Mouse (Mus musculus): Measurements from ENCODE around the gene Oas1h. TPM values are rescaled to one million over a fixed set of nuclear protein-coding genes. Genes with fewer than 3 reads are reported as not detected.
"Not testable (repeated sequence)": the region's sequence is repeated elsewhere in the genome, so short reads cannot be mapped to it uniquely, and the experiment has no call there.

Oas1h gene
- polyA plus RNA-seq, 1 experiment from 2014 or later: not detected

DNA sequence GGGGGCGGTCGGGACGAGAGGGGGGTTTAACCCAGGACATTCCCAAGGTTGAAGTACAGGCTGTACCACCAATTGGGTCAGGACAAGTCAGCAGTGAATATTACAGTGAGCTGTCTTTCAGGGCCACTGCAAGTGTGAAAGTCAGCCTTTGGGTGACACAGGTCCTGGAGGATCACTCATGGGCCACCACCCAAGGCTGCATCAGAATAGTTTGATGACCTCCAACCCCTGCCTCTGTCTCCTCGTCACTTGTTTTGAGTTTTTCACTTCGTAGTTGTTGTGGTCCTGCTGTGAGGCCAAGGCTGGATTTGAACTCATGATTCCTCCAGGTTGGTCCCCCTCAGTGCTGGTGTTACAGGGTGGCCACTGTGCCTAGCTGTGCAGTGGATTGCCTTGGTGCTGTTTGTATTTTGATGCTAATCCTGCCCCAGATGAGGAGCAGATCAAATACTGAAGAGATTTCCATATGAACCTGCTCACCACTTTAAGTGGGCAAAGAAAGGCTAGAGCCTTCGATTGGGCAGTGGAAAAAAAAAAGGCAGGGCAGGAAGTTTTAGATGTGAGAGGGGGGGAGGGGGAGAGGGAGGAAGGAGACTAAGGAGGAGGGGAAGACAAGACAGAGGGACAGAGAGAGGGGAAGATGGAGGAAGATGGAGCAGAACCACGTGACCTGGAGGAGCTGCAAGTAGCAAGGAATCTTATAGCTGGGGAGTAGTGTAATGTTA is 47.1 kb downstream of the Oas1h start:
- no peaks in the 10 kb centered on the region for H3K27me3 ChIP-seq
- no peak for ATAC-seq (ENCODE audit: low FRiP score)
- no peak overlapping the region for H3K9ac ChIP-seq
- H3K4me3 ChIP-seq: no peak overlapping the region
- WGBS: 39% methylated on average over 7 of the region's 7 CpGs
- H3K4me2 ChIP-seq (replicated peaks): no peak overlapping the region
- no peaks in the 10 kb centered on the region for H3K4me1 ChIP-seq
- H3K36me3 ChIP-seq: no peaks in the 10 kb centered on the region
- no peak overlapping the region for H3K27ac ChIP-seq
- no peaks in the 10 kb centered on the region for H3K9me3 ChIP-seq (replicated peaks)

DNA sequence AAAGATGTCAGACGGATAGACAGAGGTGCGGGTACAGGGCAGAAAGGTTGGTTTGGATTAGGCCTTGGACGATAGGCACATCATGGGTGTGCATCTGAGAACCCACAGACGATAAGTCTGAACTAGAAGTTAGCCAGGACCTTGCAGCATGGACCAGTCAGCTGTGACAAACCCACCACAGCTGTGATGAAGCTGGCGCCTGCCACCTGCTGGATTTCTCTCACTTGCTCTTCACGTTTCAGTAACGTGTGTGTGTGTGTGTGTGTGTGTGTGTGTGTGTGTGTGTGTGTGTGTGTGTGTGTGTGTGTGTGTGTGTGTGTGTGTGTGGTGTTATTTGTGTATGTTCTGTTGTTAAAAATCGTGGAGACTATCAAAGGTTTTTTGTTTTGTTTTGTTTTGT is 53.0 kb downstream of the Oas1h start, which contains the start of gene Oas1d:
Gene Oas1d, plus strand, starts transcription at position 333 of the 400 bp plus-strand sequence.
- H3K36me3 ChIP-seq; H3K4me3 ChIP-seq; H3K27me3 ChIP-seq; H3K4me2 ChIP-seq (replicated peaks); H3K27ac ChIP-seq; H3K9me3 ChIP-seq (replicated peaks); ATAC-seq (ENCODE audit: low FRiP score); H3K4me1 ChIP-seq; H3K9ac ChIP-seq: not testable (repeated sequence)
- 54% methylated on average over 8 of the region's 8 CpGs for WGBS

DNA sequence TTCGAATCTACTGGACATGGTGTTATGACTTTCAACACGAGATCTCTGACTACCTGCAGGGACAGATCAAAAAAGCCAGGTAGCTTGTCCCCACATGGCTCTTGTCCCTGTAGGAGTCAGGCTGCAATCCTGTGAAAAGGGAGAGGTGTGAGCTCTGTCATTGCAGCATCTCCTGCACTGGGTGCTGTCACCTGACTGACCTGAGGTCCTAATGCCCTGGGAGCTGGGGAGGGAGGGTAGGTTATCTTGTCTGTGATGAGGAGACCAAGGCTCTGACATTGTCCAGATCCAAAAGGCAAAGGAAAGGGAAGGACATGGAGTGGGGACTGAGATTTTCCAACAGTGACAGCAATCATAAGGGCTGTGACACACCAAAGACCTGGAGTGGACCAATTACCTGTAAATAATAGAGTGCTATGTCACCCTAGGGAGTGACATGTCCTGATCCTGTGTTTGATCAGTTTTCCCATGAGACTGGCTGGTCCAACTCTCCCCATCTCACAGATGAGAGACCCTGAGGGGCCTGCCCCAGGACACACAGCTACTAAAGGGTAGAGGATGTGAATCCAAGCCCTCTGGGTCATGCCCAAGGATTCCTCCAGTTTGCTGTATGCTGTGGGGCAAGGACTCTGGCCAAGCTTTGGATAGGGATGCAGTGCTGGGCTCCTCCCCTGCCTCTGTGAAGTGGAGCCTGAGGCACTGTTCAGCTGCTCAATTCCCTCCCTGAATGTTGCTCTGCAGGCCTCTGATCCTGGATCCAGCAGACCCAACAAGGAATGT is 58.1 kb downstream of the Oas1h start:
- H3K27ac ChIP-seq: not testable (repeated sequence)

DNA sequence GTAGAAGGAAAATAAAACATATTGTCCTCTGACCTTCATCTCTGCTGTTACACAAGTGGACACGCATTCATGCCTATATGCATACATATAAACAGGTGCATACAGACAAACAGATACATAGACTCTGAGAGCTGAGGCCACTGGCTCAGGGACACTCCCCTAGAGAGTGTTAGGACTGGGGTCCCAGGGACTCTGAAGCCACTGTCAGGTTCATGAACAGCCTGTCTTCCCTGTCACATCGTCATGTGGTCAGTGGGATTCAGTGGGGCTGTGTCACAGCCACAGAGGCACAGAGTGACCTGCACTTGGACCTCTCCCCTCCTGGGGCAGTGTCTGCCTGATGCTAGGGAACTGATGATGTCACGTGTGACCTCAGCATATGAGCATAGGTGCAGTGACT is 59.1 kb downstream of the Oas1h start:
- Histone ChIP-seq H3K4me2 (replicated peaks) (no peak overlapping the region), H3K9ac (no peak overlapping the region), H3K4me1 (no peaks in the 10 kb centered on the region), H3K27me3 (no peaks in the 10 kb centered on the region), H3K36me3 (no peaks in the 10 kb centered on the region), H3K9me3 (replicated peaks) (no peaks in the 10 kb centered on the region), H3K27ac (no peak overlapping the region), H3K4me3 (no peak overlapping the region)
- WGBS: 77% methylated on average over 3 of the region's 3 CpGs
- ATAC-seq (ENCODE audit: low FRiP score): no peak

More for the DNA sequence above, 58.1 kb downstream of the Oas1h start:
- H3K4me3 ChIP-seq; ATAC-seq (ENCODE audit: low FRiP score); H3K9ac ChIP-seq; H3K4me1 ChIP-seq; H3K9me3 ChIP-seq (replicated peaks); H3K4me2 ChIP-seq (replicated peaks); H3K36me3 ChIP-seq; H3K27me3 ChIP-seq: not testable (repeated sequence)
- 75% methylated on average over 2 of the region's 2 CpGs for WGBS

Small RNA genes within 50 kb of the gene (microRNA-seq; reads per million reads assigned to microRNA genes)
- not detected for gene Gm22907

Other genes with a start within 250 kb of the Oas1h start
- 16.8 and 19.2 TPM in 2 replicates for gene Rita1, start 248.8 kb upstream of the Oas1h start, polyA plus RNA-seq (2016; fragmentation: Nextera tagmentation; extraction: Ambion mirVana)
- 53.2 and 53.6 TPM in 2 replicates for gene Ddx54, start 248.7 kb upstream of the Oas1h start, polyA plus RNA-seq (2016; fragmentation: Nextera tagmentation; extraction: Ambion mirVana)
- gene Cfap73, start 227.2 kb upstream of the Oas1h start, polyA plus RNA-seq (2016; fragmentation: Nextera tagmentation; extraction: Ambion mirVana): 0.56 and 0.77 TPM in 2 replicates
- gene Rasal1, start 212.6 kb upstream of the Oas1h start, polyA plus RNA-seq (2016; fragmentation: Nextera tagmentation; extraction: Ambion mirVana): 0.06 and 0.38 TPM in 2 replicates
- gene Dtx1, start 149.5 kb upstream of the Oas1h start, polyA plus RNA-seq (2016; fragmentation: Nextera tagmentation; extraction: Ambion mirVana): 23.0 and 25.6 TPM in 2 replicates
- 0.30 TPM in 1 of 2 replicates, not detected in the other for gene Oas2, start 111.6 kb upstream of the Oas1h start, polyA plus RNA-seq (2016; fragmentation: Nextera tagmentation; extraction: Ambion mirVana)
- gene Oas3, start 83.8 kb upstream of the Oas1h start, polyA plus RNA-seq (2016; fragmentation: Nextera tagmentation; extraction: Ambion mirVana): 0.22 and 0.23 TPM in 2 replicates
- gene Oas1e, start 65.9 kb upstream of the Oas1h start, polyA plus RNA-seq (2016; fragmentation: Nextera tagmentation; extraction: Ambion mirVana): 0.26 and 0.36 TPM in 2 replicates
- gene Oas1c, start 48.9 kb upstream of the Oas1h start, polyA plus RNA-seq (2016; fragmentation: Nextera tagmentation; extraction: Ambion mirVana): 0.42 and 0.62 TPM in 2 replicates
- not detected in 2 replicates for gene Oas1f, start 14.1 kb upstream of the Oas1h start, polyA plus RNA-seq (2016; fragmentation: Nextera tagmentation; extraction: Ambion mirVana)
- not detected in 2 replicates for gene Oas1g, start 26.2 kb downstream of the Oas1h start, polyA plus RNA-seq (2016; fragmentation: Nextera tagmentation; extraction: Ambion mirVana)
- gene Oas1a, start 46.1 kb downstream of the Oas1h start, polyA plus RNA-seq (2016; fragmentation: Nextera tagmentation; extraction: Ambion mirVana): 0.96 and 1.2 TPM in 2 replicates
- not detected in 2 replicates for gene Oas1d, start 53.1 kb downstream of the Oas1h start, polyA plus RNA-seq (2016; fragmentation: Nextera tagmentation; extraction: Ambion mirVana)
- 6.7 and 8.8 TPM in 2 replicates for gene Rph3a, start 148.7 kb downstream of the Oas1h start, polyA plus RNA-seq (2016; fragmentation: Nextera tagmentation; extraction: Ambion mirVana)

Data from hindbrain, embryonic 12.5 days (tissue).